Mouse (Mus musculus) intestine, embryonic 14.5 days (tissue): ENCODE measurements around the gene Rgs3. TPM values are rescaled to one million over a fixed set of nuclear protein-coding genes. Genes with fewer than 3 reads are reported as not detected.

Source experiments
- ATAC-seq: fragments of 200-750 bp; cut with Nextera tagmentation; replicated peaks from 2 replicates; pipeline ENCODE4 v1.8.0; 2017; ENCODE audit warnings: low read depth, moderate number of reproducible peaks, moderate TSS enrichment, moderate library complexity; ENCODE audit not compliant: low FRiP score, low TSS enrichment
- DNase-seq: peaks from one replicate; pipeline ENCODE4 v3.0.0-alpha.2; 2018; ENCODE audit warnings: low spot score
- H3K27ac ChIP-seq: fragments of 300-500 bp; sonication (generic); 2 replicates; pipeline ENCODE4 v1.5.1; 2014; ENCODE audit warnings: low read depth, mild to moderate bottlenecking, control low read depth
- H3K27me3 ChIP-seq: fragments of 300-500 bp; sonication (generic); replicated peaks from 2 replicates; pipeline ENCODE4 v1.6.1; 2014; ENCODE audit warnings: low read length, control low read depth; ENCODE audit not compliant: control insufficient read depth, insufficient read depth
- H3K36me3 ChIP-seq: fragments of 300-500 bp; sonication (generic); 2 replicates; pipeline ENCODE4 v1.6.1; 2014; ENCODE audit warnings: low read length, control low read depth; ENCODE audit not compliant: control insufficient read depth, insufficient read depth
- H3K4me1 ChIP-seq: fragments of 300-500 bp; sonication (generic); replicated peaks from 2 replicates; pipeline ENCODE4 v1.6.1; 2014; ENCODE audit warnings: low read length, control low read depth, mixed read lengths; ENCODE audit not compliant: control insufficient read depth, insufficient read depth
- H3K4me2 ChIP-seq: fragments of 300-500 bp; sonication (generic); 2 replicates; pipeline ENCODE4 v1.6.1; 2014; ENCODE audit warnings: low read length
- H3K4me3 ChIP-seq: fragments of 300-500 bp; sonication (generic); 2 replicates; pipeline ENCODE4 v1.5.1; 2014; ENCODE audit warnings: low read depth, low read length, control low read depth, mixed read lengths
- H3K9ac ChIP-seq: fragments of 300-500 bp; sonication (generic); 2 replicates; pipeline ENCODE4 v1.6.1; 2014; ENCODE audit warnings: mild to moderate bottlenecking, low read length
- H3K9me3 ChIP-seq: fragments of 300-500 bp; sonication (generic); 2 replicates; pipeline ENCODE4 v1.6.1; 2016; ENCODE audit warnings: low read length, control low read depth; ENCODE audit not compliant: control insufficient read depth
- WGBS: fragments of 180-500 bp; shearing (Covaris S2); extraction: QIAGEN DNeasy Blood & Tissue Kit; methylation state at CpG from one replicate; pipeline ENCODE4 v1.1.7; 2014; 5-methylcytosine and 5-hydroxymethylcytosine counted together
- polyA plus RNA-seq: library from polyadenylated mRNA; unstranded; fragments of >200 nt; fragmentation: Nextera tagmentation; extraction: Ambion mirVana; gene quantifications from 2 replicates; pipeline ENCODE4 v1.2.1, GENCODE M21; 2014

Gene Rgs3
- polyA plus RNA-seq, 1 experiment from 2014 or later: 35.0 TPM

DNA sequence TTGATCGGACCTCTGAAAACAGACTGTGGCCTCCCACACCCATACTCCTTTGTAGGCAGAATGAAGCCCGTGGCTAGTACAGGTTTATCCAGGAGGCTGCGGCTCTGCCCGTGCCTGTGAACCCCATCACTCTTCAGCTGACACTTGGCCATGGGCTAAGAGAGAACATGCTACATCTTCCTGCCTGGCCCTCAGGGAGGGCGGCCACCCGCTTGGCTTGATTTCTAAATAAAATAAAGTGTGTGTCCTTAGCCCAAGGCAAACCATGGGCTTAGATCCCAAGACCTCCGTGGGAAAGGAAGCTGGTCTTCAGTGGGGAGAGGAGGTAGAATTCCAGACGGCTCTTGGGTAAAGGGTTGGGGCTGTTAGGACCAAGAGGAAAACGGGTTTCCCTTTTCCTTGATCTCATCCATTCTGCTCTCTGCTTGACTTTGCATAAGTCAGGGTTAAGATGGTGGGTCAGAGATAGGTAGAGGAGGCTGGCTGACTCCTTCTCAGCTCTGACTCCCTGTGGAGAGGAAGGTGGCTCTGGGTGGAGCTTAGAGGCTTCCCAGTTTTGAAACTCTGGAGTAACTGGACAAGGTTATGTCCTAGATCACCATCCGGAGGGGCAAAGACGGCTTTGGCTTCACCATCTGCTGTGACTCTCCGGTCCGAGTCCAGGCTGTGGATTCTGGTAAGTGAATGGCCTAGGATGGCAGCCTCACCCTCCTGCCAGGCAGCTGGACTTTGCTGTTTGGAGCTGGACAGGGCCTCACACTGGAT is 63.8 kb downstream of the Rgs3 start:
- H3K27me3 ChIP-seq: no peaks in the 10 kb centered on the region
- H3K27ac ChIP-seq: no peak overlapping the region
- ATAC-seq: no peak
- peaks cover 21% of the 10 kb centered on the region for H3K4me1 ChIP-seq
- DNase-seq: no peak
- no peaks in the 10 kb centered on the region for H3K9me3 ChIP-seq
- WGBS: 58% methylated on average over 13 of the region's 13 CpGs
- no peak overlapping the region for H3K9ac ChIP-seq
- no peak overlapping the region for H3K4me3 ChIP-seq
- no peaks in the 10 kb centered on the region for H3K36me3 ChIP-seq
- H3K4me2 ChIP-seq: no peak overlapping the region

DNA sequence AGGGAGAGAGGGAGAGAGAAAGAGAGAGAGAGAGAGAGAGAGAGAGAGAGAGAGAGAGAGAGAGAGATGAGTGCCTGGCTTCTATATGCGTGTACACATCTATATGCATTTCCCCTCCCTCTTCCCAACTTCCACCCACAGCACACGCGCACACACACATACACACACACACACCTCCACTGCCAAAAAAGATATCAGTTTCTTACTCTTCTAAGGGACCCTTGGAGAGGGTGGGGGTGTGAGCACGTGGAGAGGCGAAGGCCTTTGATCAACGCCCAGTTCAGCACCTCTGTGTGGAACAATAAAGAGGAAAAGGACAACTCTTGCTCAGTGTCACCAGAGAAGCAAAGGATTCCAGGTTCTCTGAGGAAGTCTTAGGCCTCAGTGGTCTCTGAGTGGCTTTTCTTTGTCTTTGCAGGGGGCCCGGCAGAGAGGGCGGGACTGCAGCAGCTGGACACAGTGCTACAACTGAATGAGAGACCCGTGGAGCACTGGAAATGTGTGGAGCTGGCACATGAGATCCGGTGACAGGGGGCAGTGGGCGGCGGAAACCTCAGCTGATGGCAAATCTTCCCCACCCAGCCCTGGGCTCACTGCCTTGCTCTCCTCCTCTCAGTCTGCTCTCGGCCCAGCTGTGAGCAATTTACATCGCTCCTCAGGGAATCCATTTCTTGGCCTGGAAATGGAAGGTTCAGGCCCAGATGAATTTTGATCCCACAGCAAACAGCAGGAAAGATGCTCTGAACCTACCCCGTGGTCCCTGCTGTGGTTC is 65.2 kb downstream of the Rgs3 start:
- H3K27ac ChIP-seq: 0 out of 2 replicates have a peak overlapping the region, but pooled peaks have one; percentile 2
- no peak overlapping the region for H3K9ac ChIP-seq
- no peaks in the 10 kb centered on the region for H3K36me3 ChIP-seq
- DNase-seq (no peak), ATAC-seq (no peak)
- no peak overlapping the region for H3K4me3 ChIP-seq
- H3K4me1 ChIP-seq: peaks cover 28% of the 10 kb centered on the region
- no peaks in the 10 kb centered on the region for H3K9me3 ChIP-seq
- 56% methylated on average over 15 of the region's 15 CpGs for WGBS
- no peak overlapping the region for H3K4me2 ChIP-seq
- no peaks in the 10 kb centered on the region for H3K27me3 ChIP-seq

DNA sequence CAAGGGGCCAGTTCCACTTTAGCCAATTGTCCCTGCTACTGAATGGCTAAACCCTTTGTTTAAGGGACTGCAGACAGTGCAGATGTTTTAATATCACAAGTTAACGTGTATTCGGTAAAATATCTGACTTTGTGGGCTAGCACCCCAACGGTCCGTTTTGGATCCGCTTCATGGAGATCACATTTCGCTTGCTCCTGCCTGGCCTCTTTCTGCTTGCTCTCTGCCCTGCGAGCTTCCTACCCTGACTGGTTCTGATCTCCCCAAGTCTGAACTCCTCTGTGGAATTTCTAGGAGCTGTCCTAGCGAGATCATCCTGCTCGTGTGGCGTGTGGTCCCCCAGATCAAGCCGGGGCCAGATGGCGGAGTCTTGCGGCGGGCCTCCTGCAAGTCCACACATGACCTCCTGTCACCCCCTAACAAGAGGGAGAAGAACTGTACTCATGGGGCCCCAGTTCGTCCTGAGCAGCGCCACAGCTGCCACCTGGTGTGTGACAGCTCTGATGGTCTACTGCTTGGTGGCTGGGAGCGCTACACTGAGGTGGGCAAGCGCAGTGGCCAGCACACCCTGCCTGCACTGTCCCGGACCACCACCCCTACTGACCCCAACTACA is 65.9 kb downstream of the Rgs3 start:
- 79% methylated on average over 19 of the region's 19 CpGs for WGBS
- Histone ChIP-seq H3K4me1 (peaks cover 28% of the 10 kb centered on the region), H3K4me3 (no peak overlapping the region), H3K27ac (0 out of 2 replicates have a peak overlapping the region, but pooled peaks have one; percentile 2), H3K27me3 (no peaks in the 10 kb centered on the region), H3K9ac (no peak overlapping the region), H3K4me2 (no peak overlapping the region), H3K9me3 (no peaks in the 10 kb centered on the region), H3K36me3 (no peaks in the 10 kb centered on the region)
- DNase-seq (no peak), ATAC-seq (no peak)

DNA sequence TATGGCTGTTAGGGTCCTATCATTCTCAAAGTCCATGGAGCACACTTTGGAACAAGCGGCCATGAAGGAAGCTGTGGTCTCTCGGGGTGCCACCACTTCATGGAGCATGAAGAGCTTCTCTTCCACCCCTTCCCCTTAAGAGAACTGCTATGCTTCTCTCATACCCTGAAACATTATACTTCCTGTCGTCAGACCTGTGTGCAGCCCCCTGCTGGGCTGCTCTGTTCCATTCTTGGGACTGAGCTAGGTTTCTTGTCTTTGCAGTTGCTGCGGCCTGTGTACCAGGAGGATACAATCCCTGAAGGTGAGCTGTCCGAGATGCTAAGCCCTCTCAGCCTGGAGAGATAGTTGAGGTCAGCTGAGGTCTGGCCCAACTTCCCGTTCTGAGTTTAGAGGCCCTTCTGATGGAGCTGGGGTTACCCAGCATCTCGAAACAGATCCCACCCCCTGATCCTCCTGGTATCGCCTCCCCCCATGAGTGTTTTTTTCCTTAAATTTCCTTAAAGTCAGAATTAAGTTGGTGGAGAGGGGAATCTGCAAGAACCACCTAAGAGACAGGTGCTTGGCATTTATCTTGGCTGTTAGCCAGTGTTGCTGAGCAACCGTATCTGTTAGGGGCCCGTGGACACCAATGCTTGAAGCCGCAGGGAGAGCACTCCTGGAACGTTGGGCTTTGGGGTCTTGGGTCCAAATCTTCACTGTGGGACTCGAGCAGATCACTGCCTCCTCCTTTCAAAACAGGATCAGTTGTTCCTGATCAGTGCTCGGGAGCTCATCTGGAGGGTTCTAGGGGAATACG is 66.8 kb downstream of the Rgs3 start:
- H3K27ac ChIP-seq: peak overlapping the region; percentile 22; the same call in 1 of the 2 replicates

DNA sequence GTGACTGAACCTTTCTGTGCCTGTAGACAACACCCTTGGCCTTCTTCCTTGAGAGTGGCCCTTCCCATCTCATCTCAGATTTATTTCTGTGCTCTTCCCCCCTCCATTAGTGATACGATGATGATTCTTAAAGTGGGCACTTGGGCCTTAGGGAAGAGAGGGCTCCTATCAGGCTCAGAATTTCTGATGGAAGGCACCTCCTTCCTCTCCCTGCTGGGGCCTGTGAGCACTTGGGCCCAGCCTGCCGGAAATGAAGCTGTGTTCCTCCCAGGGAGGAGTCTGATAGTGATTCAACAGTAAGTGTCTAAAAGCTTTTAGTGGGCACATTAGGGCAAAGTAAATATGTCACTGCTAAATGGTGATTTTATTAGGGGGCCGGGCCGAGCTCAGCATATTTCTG is 67.7 kb downstream of the Rgs3 start:
- H3K9ac ChIP-seq: no peak overlapping the region
- 46% methylated on average over 4 of the region's 4 CpGs for WGBS
- DNase-seq (no peak), ATAC-seq (no peak)
- H3K27me3 ChIP-seq: no peaks in the 10 kb centered on the region
- no peaks in the 10 kb centered on the region for H3K36me3 ChIP-seq
- peaks cover 28% of the 10 kb centered on the region for H3K4me1 ChIP-seq
- H3K9me3 ChIP-seq: no peaks in the 10 kb centered on the region
- peak overlapping the region; percentile 22; the same call in 1 of the 2 replicates for H3K27ac ChIP-seq
- no peak overlapping the region for H3K4me3 ChIP-seq
- no peak overlapping the region for H3K4me2 ChIP-seq

More for the DNA sequence above, 66.8 kb downstream of the Rgs3 start:
- Histone ChIP-seq H3K9me3 (no peaks in the 10 kb centered on the region), H3K4me3 (no peak overlapping the region), H3K27me3 (no peaks in the 10 kb centered on the region), H3K9ac (no peak overlapping the region), H3K36me3 (no peaks in the 10 kb centered on the region), H3K4me2 (no peak overlapping the region), H3K4me1 (peaks cover 28% of the 10 kb centered on the region)
- WGBS: 55% methylated on average over 15 of the region's 15 CpGs
- DNase-seq: no peak
- no peak for ATAC-seq

DNA sequence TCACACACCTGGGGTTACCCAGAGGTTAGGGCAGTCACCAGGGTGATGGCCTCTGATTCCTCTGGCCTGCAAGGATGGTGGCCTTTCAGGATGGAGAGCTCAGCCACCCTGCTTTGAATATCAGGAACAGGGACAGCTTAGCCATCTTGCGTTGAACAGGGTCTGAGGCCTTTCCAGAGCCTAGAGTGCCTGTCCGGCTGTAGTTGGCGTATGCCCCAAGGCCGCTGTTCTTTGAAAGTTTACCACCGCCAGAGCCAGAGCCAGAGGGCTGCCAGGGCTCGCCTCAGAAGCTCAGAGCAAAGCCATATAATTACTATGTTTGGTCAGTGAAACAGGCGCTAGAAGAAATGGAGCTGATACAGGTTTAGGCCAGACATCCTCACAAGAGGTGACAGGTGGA is 68.9 kb downstream of the Rgs3 start:
- 71% methylated on average over 7 of the region's 7 CpGs for WGBS
- Histone ChIP-seq H3K36me3 (no peaks in the 10 kb centered on the region), H3K4me2 (no peak overlapping the region), H3K4me3 (no peak overlapping the region), H3K27ac (no peak overlapping the region), H3K9me3 (no peaks in the 10 kb centered on the region), H3K27me3 (no peaks in the 10 kb centered on the region), H3K4me1 (peaks cover 28% of the 10 kb centered on the region), H3K9ac (no peak overlapping the region)
- DNase-seq (no peak), ATAC-seq (no peak)

DNA sequence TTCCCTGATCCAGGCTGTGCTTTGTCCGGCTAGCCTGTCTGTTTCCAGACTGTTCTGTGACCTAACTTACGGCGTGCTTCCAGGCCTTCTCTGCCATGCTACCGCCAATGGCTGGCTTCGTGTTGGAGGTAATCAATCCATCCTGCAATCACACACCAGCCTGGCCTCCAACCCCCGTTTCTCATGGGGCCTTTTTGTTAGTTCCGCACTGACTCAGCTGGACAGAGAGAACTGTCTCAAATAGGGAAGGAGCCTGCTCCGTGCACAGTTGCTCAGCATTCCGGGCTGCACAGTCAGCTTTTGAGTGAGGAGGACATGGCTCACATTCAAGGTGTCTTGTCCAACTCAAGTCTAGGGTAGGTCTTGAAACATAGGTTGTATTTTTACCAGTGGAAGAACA is 69.8 kb downstream of the Rgs3 start:
- Histone ChIP-seq H3K4me1 (peaks cover 37% of the 10 kb centered on the region), H3K9ac (no peak overlapping the region), H3K27me3 (no peaks in the 10 kb centered on the region), H3K27ac (no peak overlapping the region), H3K4me2 (no peak overlapping the region), H3K4me3 (no peak overlapping the region), H3K9me3 (no peaks in the 10 kb centered on the region), H3K36me3 (no peaks in the 10 kb centered on the region)
- no peak for DNase-seq
- no peak for ATAC-seq
- WGBS: 63% methylated on average over 9 of the region's 9 CpGs

DNA sequence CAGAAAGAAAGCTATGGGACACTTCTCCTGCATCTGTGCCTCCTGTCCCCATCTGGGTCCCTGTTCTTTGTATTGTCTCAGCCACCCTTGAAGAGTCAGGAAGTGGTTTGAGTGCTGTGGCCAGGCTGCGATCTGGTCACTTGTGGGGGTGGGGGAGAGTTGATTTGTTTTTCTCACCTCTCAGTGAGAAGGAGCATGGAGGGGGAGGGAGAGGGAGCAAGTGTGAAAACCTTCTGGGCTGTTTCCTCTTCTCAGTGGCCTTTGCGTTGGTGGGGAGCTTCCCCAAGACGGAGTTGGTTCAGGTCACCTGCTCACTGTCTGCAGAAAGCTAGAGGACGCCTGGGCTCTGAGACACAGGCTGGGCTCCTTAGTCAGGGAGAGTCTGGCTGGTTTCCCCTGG is 70.3 kb downstream of the Rgs3 start:
- H3K4me1 ChIP-seq: peaks cover 39% of the 10 kb centered on the region
- no peak for DNase-seq
- H3K27ac ChIP-seq: no peak overlapping the region

More for the DNA sequence above, 70.3 kb downstream of the Rgs3 start:
- Histone ChIP-seq H3K9ac (no peak overlapping the region), H3K4me3 (no peak overlapping the region), H3K27me3 (no peaks in the 10 kb centered on the region), H3K4me2 (no peak overlapping the region), H3K9me3 (no peaks in the 10 kb centered on the region), H3K36me3 (no peaks in the 10 kb centered on the region)
- no peak for ATAC-seq
- 41% methylated on average over 4 of the region's 4 CpGs for WGBS
